Mouse (Mus musculus) kidney, postnatal 14 days (tissue): ENCODE results near the gene Btbd6.

Experiments used
- DNase-seq: peaks from one replicate; pipeline ENCODE4 v3.0.0; 2022; ENCODE audit warnings: mixed read lengths

The Btbd6 gene

GRCm38 (mm10) chr12:112976371-112977073 is at the start of gene Btbd6:
Gene Btbd6, plus strand, starts transcription at chr12:112976482.
- peak; percentile 95 for DNase-seq

DNA sequence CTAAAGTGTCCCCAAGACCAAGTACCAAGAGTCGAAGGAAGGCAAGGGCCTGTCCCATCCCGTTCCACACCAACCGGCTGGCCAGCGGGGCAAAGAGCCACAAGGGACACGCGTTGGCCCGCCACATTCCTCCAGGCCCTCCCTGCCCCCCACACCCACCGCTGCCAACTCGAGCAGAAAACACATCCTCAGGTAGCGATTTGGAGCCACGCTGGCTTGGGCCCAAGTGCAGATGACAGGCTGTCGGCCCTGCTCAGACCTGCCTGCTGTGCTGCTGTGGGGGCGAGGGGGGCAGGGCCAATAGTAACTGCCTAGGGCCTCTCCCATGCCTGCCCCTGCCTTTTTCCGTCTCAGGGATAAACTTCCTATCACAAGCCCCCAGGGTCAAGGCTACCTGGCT is 49.0 kb upstream of the Btbd6 start:
- peak; percentile 24 for DNase-seq

DNA sequence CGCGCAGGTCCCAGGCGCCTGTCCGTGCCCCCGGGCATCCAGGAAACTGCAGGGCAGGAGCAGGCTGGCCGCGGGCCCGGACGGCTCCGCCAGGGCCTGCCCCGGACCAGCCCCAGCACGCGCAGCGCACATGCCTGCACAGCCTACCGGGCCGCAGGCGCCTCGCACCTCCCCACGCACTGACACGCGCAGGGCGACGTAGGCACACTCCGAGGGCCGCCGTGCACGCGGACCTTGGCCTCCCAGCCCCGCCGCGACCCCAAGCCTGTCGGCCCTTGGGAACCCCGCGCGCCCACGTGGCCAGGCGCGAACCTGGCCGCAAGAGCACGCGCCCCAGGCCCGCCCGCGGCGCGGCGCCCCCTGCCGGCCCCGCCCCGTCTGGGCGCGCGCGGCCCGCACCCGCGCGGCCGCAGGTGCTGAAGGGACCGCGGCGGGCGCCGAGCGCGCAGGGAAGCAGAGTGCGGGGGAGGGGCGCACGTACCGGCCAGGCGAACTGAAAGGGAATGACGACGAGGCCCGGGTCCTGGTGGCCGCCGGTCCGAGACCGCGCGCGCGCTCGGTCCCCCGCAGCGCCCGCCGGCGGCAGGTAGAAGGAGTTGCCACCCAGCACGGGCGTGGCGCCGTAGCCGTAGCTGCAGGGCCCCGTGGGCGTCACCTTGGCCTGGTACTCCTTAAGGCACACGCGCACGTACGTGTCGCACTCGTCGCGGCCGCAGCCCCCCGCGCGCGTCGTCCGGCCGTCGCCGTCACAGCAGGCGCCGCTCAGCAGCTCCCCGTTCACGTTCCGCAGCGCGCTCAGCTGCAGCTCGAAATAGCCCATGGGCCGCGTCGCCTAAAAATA is 47.7 kb upstream of the Btbd6 start:
- DNase-seq: peak; percentile 48

- DNase-seq: peak; percentile 60
Observed at GRCm38 (mm10) chr12:112929562-112930352, 46.5 kb upstream of the Btbd6 start, which contains the start of gene Jag2. Gene Jag2, minus strand, starts transcription at chr12:112929776.

- no peak for DNase-seq
Observed at GRCm38 (mm10) chr12:112932647-112933046, 43.6 kb upstream of the Btbd6 start.

DNA sequence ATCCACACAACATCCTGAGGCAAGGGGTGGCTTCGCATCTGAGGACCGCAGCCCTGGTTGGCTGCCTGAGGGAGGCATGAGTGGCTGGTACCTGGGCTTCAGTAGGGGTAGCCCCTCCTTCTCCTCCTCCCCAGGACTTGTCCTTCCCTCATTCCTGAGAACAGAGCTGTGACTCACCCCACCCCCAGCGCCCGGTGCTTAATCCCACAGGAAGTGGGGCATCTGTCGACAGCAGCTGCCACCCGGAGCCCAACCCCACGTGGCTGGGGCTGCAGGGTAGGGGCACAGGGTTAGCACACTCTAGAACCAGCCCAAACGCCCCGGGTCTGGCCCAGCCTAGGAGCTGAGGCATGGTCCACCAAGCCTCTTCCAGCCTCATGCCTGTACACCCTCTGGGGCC is 38.4 kb upstream of the Btbd6 start:
- no peak for DNase-seq

DNA sequence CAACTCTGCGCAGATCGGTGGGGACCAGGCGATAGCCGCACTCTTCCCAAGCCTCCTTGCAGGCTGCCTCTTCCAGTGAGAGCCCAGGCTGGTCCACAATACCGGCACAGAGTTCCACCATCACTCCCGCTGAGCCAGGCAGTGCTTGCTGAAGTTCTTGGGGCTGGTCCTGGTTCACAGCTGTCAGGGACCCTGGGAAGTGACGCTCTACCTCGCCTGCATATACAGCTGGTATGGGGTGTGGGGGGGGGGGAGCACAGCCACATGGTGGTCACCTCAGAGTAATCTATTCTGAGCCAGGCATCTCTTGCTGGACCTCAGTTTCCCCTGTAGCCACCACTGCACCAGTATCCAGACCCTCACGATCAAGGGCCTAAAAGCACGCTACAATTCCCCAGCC is 37.9 kb upstream of the Btbd6 start:
- no peak for DNase-seq

- DNase-seq: no peak
Observed at GRCm38 (mm10) chr12:112938873-112939565, 37.3 kb upstream of the Btbd6 start.

DNA sequence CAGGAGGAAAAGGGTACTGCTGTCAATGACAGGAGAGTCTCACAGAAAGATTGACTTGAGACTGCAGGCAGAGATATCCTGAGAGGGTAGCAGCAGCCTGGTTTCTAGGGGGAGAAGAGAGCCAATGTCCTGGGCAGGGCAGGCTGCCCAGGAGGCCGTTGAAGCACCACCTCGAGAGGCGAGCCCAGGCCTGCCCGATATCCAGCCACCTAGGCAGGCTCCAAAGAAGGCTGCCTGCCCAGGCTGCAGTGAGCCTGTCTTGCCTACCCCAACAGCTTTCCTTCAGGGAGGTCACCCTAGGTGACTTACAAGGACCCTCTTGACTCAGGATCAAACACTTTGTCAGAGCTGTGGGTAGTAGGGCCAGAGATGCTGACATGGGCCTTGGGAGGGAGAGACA is 36.0 kb upstream of the Btbd6 start:
- no peak for DNase-seq

DNA sequence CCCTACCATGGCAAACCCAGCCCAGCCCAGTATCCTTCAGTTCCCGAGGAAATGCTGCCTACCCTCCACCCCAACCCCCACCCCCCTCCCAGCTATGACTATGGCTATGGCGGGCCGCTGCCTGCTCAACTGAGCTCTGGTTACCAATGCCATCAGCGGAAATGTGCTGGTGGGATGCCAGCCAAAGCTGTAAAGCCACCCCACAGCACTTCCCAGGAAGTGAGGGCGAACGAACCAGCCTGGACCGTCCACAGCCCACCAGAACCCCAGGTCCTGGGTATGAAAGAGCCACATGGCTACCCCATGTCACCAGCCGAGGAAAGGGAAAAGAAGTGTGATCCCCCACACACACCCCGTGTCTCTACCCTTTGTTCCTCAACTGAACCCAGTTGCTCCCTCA is 35.6 kb upstream of the Btbd6 start:
- DNase-seq: no peak

GRCm38 (mm10) chr12:112941156-112941775 is 35.0 kb upstream of the Btbd6 start:
- DNase-seq: peak; percentile 52

GRCm38 (mm10) chr12:112941776-112942713 is 34.2 kb upstream of the Btbd6 start, which contains the start of gene Nudt14:
Gene Nudt14, minus strand, starts transcription at chr12:112942124.
- DNase-seq: peak; percentile 90

DNA sequence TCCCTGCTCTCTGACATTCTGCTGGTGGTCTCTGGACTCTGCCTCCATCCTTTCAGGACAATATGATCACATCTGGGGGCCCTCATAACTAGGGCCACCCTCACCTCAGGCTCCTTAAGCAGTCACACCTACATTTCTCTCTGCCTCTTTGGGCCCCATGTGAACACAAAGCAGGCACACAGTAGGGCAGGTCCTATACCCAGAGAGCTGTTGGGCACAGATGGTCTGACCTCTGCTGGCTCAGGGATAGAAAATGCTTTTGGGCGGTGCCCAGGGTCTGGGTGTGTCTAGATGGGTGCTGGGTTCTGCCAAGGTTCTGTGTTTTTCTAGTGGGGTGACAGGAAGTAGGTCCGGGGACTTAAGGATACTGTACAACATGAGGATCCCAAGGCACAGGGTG is 32.6 kb upstream of the Btbd6 start:
- DNase-seq: no peak

- no peak for DNase-seq
Observed at GRCm38 (mm10) chr12:112947307-112947706, 29.0 kb upstream of the Btbd6 start.

- peak; percentile 93 for DNase-seq
Observed at GRCm38 (mm10) chr12:112950040-112950760, 26.1 kb upstream of the Btbd6 start.

DNA sequence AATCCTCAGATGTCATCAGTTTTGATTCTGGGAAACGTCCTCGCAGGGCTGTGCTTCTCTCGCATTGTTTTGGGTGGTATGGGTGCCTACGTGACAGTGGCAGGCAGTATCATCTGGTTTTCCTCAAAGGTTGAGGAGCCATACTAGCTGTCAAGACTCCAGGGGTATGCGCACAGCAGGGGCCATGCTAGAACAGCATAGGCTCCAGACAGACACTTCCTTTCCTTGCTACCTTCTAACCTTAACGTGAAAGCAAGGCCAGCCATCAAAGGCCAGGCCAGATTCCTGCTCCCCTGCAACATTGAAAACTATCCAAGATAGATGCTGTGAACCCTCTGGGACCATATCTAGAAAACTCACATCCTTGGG is 25.5 kb upstream of the Btbd6 start:
- no peak for DNase-seq

DNA sequence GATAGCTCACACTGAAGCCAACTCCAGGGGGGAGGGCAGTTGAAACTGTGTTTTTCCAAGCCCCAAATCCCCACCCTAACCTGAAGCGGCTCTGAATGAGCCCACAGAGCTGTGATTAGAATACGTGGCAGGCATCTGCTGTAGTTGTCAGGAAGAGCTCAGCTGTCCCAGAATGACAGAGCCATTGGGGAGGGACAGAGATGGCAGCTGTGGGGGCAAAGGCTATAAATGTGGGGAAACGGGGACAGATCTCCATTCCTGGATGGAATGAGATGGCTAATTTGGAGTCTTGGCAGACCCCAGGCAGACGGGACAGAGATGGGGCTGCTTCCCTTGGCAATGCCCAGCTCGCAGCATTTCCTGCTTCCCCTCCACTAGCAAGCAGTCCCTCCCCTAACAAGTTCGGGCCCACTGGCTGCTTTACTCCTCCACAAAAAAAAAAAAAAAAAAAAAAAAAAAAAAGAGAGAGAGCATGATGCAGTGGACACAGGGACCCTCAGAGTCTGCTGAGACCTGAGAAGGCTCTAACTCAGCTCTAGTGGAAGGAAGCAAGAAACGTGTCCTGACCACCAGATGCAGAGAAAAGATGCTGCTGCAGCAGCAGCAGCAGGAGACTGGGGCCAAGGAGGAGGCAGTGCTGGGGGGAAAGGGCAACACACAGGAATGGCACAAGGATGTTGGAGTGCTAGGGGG is 25.0 kb upstream of the Btbd6 start:
- DNase-seq: no peak

DNA sequence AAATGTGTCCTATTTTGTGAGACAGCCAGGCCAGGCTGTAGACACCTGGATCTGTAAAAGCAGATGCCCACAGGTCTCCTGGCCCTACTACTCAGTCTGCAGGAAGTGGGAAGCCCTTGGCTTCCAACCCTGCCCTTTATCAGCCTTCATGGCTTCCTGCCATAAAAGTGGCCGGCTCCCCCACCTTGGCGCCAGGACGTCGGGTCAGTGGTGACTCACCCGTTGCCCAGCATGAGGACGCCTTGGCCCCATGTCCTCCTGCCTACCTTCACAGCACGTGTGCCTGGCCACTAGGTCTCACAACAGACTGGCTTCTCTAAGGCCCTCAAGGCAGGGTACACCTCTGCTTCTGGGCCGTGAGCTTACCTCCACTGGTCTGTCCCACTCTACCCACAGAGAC is 23.8 kb upstream of the Btbd6 start:
- DNase-seq: peak; percentile 63

- no peak for DNase-seq
Observed at GRCm38 (mm10) chr12:112952926-112953565, 23.2 kb upstream of the Btbd6 start.
